Mouse (Mus musculus) embryonic fibroblast, embryonic 13.5 days (primary cell): Measurements from ENCODE around the gene Hnrnpa3.
"Not testable (repeated sequence)": the region's sequence is repeated elsewhere in the genome, so short reads cannot be mapped to it uniquely, and the experiment has no call there.

ENCODE experiments used
- CTCF ChIP-seq: IDR thresholded peaks from 2 replicates; pipeline ENCODE4 v1.5.1; 2011; ENCODE audit warnings: mild to moderate bottlenecking, control low read depth, low read length, moderate library complexity, borderline replicate concordance; ENCODE audit not compliant: insufficient read depth
- POLR2A ChIP-seq: IDR thresholded peaks from 2 replicates; pipeline ENCODE4 v1.6.1; 2011; ENCODE audit warnings: low read depth, mild to moderate bottlenecking, control low read depth, low read length, moderate library complexity

DNA sequence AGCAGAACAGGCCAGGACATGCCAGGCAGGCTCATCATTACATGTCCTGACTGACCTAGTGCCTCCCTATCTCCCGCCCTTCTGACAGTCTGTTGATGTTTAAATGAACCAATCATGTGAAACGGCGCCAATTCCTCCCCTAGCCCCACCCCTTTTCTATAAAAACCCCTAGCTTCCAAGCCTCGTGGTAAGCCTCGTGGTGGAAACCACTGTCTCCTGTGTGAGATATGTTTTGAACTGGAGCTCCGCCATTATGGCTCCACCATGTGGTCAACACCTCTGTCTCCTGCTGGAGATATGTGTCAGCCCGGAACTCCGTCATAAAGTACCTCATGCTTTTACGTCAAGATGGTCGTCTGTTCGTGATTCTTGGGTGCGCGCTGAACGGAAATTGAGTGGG, 24.6 kb upstream of the Hnrnpa3 start:
- not testable (repeated sequence) for TF ChIP-seq POLR2A, CTCF
